Mouse (Mus musculus): ENCODE results near the gene Mgme1.

Gene Mgme1

GRCm38 (mm10) chr2:144308561-144308960 is 38.1 kb downstream of the Mgme1 start:
- no peak for DNase-seq

- DNase-seq, result no peak
Observed at GRCm38 (mm10) chr2:144310273-144310672, 39.8 kb downstream of the Mgme1 start.

GRCm38 (mm10) chr2:144311372-144311771 is 40.9 kb downstream of the Mgme1 start:
- DNase-seq, result no peak

GRCm38 (mm10) chr2:144324218-144324617 is 53.8 kb downstream of the Mgme1 start:
- no peak for DNase-seq

- no peak for DNase-seq
Observed at GRCm38 (mm10) chr2:144329451-144329850, 59.0 kb downstream of the Mgme1 start.

- no peak for DNase-seq
Observed at GRCm38 (mm10) chr2:144329937-144330336, 59.5 kb downstream of the Mgme1 start.

GRCm38 (mm10) chr2:144330352-144330959 is 60.0 kb downstream of the Mgme1 start:
- peak; percentile 24 for DNase-seq

Measured in right cerebral cortex, adult 18-20 months (tissue).